Mouse (Mus musculus) layer of hippocampus, postnatal 36 days (tissue): ENCODE measurements around the gene Adgre5. TPM values are rescaled to one million over a fixed set of nuclear protein-coding genes. Genes with fewer than 3 reads are reported as not detected.

Experiments
- DNase-seq, 2 experiments: peaks; one replicate each; pipeline ENCODE4 v3.0.0; 2022
- microRNA-seq, 2 experiments: library from miRNA; unstranded; fragments of <30 nt; microRNA quantifications; one replicate each; pipeline ENCODE4 v1.2.0; 2021
- total RNA-seq, 2 experiments: library from RNA; stranded (reverse); gene quantifications; 2 replicates each; pipeline ENCODE4 v1.2.3; 2021

Adgre5 gene
- total RNA-seq, 2 experiments from 2014 or later: 7.6 to 7.7 TPM

GRCm38 (mm10) chr8:83681099-83681498 lies 60.0 kb downstream of the Adgre5 start:
- no peak for DNase-seq

- DNase-seq: no peak
Measured at GRCm38 (mm10) chr8:83680603-83681002, 60.5 kb downstream of the Adgre5 start.

GRCm38 (mm10) chr8:83679866-83680265 lies 61.3 kb downstream of the Adgre5 start:
- DNase-seq: no peak

- DNase-seq: no peak
Measured at GRCm38 (mm10) chr8:83674497-83674896, 66.6 kb downstream of the Adgre5 start.

Small RNA genes lying within 50 kb of the gene (microRNA-seq; reads per million reads assigned to microRNA genes)
- gene Mir1668: 0 reads per million in 2 experiments

Other genes starting within 250 kb of the Adgre5 start
- not detected for gene Olfr370, start 205.5 kb downstream of the Adgre5 start, total RNA-seq
- gene Ndufb7, start 174.7 kb downstream of the Adgre5 start, total RNA-seq: 100 to 1,000 TPM; 147 to 150 TPM
- gene Tecr, start 133.4 kb downstream of the Adgre5 start, total RNA-seq: 100 to 1,000 TPM; 511 to 514 TPM
- gene Dnajb1, start 133.1 kb downstream of the Adgre5 start, total RNA-seq: 10 to 100 TPM; 46.3 to 51.8 TPM
- 10 to 100 TPM; 56.9 to 58.1 TPM for gene Gipc1, start 88.6 kb downstream of the Adgre5 start, total RNA-seq
- gene Ptger1, start 74.6 kb downstream of the Adgre5 start, total RNA-seq: 1 to 10 TPM in 1 of 2 experiments, under 1 TPM in 1; 1.00 to 1.4 TPM
- gene Pkn1, start 42.1 kb downstream of the Adgre5 start, total RNA-seq: 10 to 100 TPM; 53.0 to 54.8 TPM
- gene Ddx39, start 26.1 kb downstream of the Adgre5 start, total RNA-seq: 10 to 100 TPM; 17.0 to 19.2 TPM
- 100 to 1,000 TPM; 319 to 321 TPM for gene Adgrl1, start 158.8 kb upstream of the Adgre5 start, total RNA-seq
- under 1 TPM; 0.43 to 0.47 TPM for gene Gm10644, start 213.9 kb upstream of the Adgre5 start, total RNA-seq
- gene Asf1b, start 214.2 kb upstream of the Adgre5 start, total RNA-seq: under 1 TPM; 0.32 to 0.48 TPM
- gene Prkaca, start 231.7 kb upstream of the Adgre5 start, total RNA-seq: 100 to 1,000 TPM; 239 to 256 TPM